Mouse (Mus musculus): ENCODE measurements at regions not wholly inside any gene's neighbourhood (a gene's known extent, or its start where the extent isn't known, plus 50 kb on each side); places are given as distances from the start of the nearest gene placed in this dataset.

- no peak for DNase-seq (ENCODE audit: low spot score)
Measured at GRCm38 (mm10) chr8:126683950-126684349, 90.2 kb upstream of the Irf2bp2 start.

- no peak for DNase-seq (ENCODE audit: low spot score)
Measured at GRCm38 (mm10) chr8:126683555-126683947, 89.8 kb upstream of the Irf2bp2 start.

- DNase-seq (ENCODE audit: low spot score): no peak
Measured at GRCm38 (mm10) chr8:126682817-126683554, 89.2 kb upstream of the Irf2bp2 start.

- DNase-seq (ENCODE audit: low spot score): no peak
Measured at GRCm38 (mm10) chr8:126681948-126682651, 88.3 kb upstream of the Irf2bp2 start.

GRCm38 (mm10) chr8:126678004-126678751 lies 84.4 kb upstream of the Irf2bp2 start:
- DNase-seq (ENCODE audit: low spot score): no peak

GRCm38 (mm10) chr8:126675153-126675552 lies 81.4 kb upstream of the Irf2bp2 start:
- DNase-seq (ENCODE audit: low spot score): no peak

GRCm38 (mm10) chr8:126673038-126673740 lies 79.4 kb upstream of the Irf2bp2 start:
- no peak for DNase-seq (ENCODE audit: low spot score)

- no peak for DNase-seq (ENCODE audit: low spot score)
Measured at GRCm38 (mm10) chr8:126671594-126671993, 77.8 kb upstream of the Irf2bp2 start.

GRCm38 (mm10) chr8:126669919-126670318 lies 76.1 kb upstream of the Irf2bp2 start:
- DNase-seq (ENCODE audit: low spot score): no peak

- no peak for DNase-seq (ENCODE audit: low spot score)
Measured at GRCm38 (mm10) chr8:126669154-126669553, 75.4 kb upstream of the Irf2bp2 start.

- no peak for DNase-seq (ENCODE audit: low spot score)
Measured at GRCm38 (mm10) chr8:126668657-126669025, 74.9 kb upstream of the Irf2bp2 start.

GRCm38 (mm10) chr8:126667721-126668656 lies 74.2 kb upstream of the Irf2bp2 start:
- no peak for DNase-seq (ENCODE audit: low spot score)

GRCm38 (mm10) chr8:126667086-126667720 lies 73.4 kb upstream of the Irf2bp2 start:
- DNase-seq (ENCODE audit: low spot score): no peak

- peak; percentile 74 for DNase-seq (ENCODE audit: low spot score)
Measured at GRCm38 (mm10) chr8:126666327-126667085, 72.7 kb upstream of the Irf2bp2 start.

GRCm38 (mm10) chr8:126665581-126666241 lies 71.9 kb upstream of the Irf2bp2 start:
- DNase-seq (ENCODE audit: low spot score): peak; percentile 16

GRCm38 (mm10) chr8:126664891-126665290 lies 71.1 kb upstream of the Irf2bp2 start:
- DNase-seq (ENCODE audit: low spot score): no peak

- DNase-seq (ENCODE audit: low spot score): no peak
Measured at GRCm38 (mm10) chr8:126662797-126663784, 69.3 kb upstream of the Irf2bp2 start.

GRCm38 (mm10) chr8:126662151-126662550 lies 68.4 kb upstream of the Irf2bp2 start:
- DNase-seq (ENCODE audit: low spot score): no peak
